Mouse (Mus musculus) CH12.LX (cell line): ENCODE data around the gene Nyap1. TPM values are rescaled to one million over a fixed set of nuclear protein-coding genes. Genes with fewer than 3 reads are reported as not detected.

Experiments
- DNase-seq: peaks from one replicate; pipeline ENCODE4 v3.0.0-alpha.2; 2013; ENCODE audit errors: extremely low read depth
- H3K27ac ChIP-seq: 2 replicates; pipeline ENCODE4 v1.5.1; 2012; ENCODE audit warnings: low read depth, mild to moderate bottlenecking, control low read depth, moderate library complexity; ENCODE audit not compliant: insufficient read depth
- H3K27me3 ChIP-seq: replicated peaks from 2 replicates; pipeline ENCODE3; 2012; ENCODE audit warnings: inconsistent platforms
- H3K36me3 ChIP-seq, 2 experiments: replicated peaks in 1 of 2; 2 replicates each; pipeline versions ENCODE3 to v1.6.1; 2012; ENCODE audit warnings: inconsistent platforms in 1 of 2, low read length in 1 of 2, mild to moderate bottlenecking in 1 of 2, mixed read lengths in 1 of 2, moderate library complexity in 1 of 2; ENCODE audit not compliant: control insufficient read depth in 1 of 2, insufficient read depth in 1 of 2
- H3K4me1 ChIP-seq, 2 experiments: 2 replicates each; pipeline ENCODE4 v1.6.1; 2012; ENCODE audit warnings: inconsistent platforms in 1 of 2, moderate library complexity in 1 of 2; ENCODE audit not compliant: insufficient read depth in 2 of 2, control insufficient read depth in 1 of 2
- H3K4me2 ChIP-seq: 2 replicates; pipeline ENCODE4 v1.6.1; 2012; ENCODE audit warnings: low read depth, mild to moderate bottlenecking, control low read depth; ENCODE audit not compliant: poor library complexity, insufficient read depth, severe bottlenecking
- H3K4me3 ChIP-seq, 3 experiments: fragments of 150-350 bp in 1 of 3; sonication (generic) in 1 of 3; replicated peaks in 1 of 3; 2 replicates each; pipeline versions ENCODE3 to v1.5.1; 2011 to 2012; ENCODE audit warnings: low read depth in 2 of 3, low read length in 2 of 3, mild to moderate bottlenecking in 2 of 3, moderate library complexity in 2 of 3, control low read depth in 1 of 3, improper control_type of control experiment in 1 of 3, inconsistent platforms in 1 of 3, mixed read lengths in 1 of 3; ENCODE audit not compliant: poor library complexity in 1 of 3
- H3K79me2 ChIP-seq: replicated peaks from 2 replicates; pipeline ENCODE4 v1.6.1; 2012; ENCODE audit warnings: mild to moderate bottlenecking, moderate library complexity; ENCODE audit not compliant: control insufficient read depth, poor library complexity, insufficient read depth, severe bottlenecking; ENCODE audit errors: extremely low read depth
- H3K9ac ChIP-seq: 2 replicates; pipeline ENCODE4 v1.6.1; 2012; ENCODE audit warnings: low read depth, mild to moderate bottlenecking, control low read depth, moderate library complexity; ENCODE audit not compliant: insufficient read depth
- H3K9me3 ChIP-seq: replicated peaks from 2 replicates; pipeline ENCODE3; 2012; ENCODE audit warnings: low read length, inconsistent platforms, mixed read lengths
- CHD2 ChIP-seq: IDR thresholded peaks from 2 replicates; pipeline ENCODE4 v1.6.1; 2011; ENCODE audit warnings: low read length, improper control_type of control experiment
- E2F4 ChIP-seq: IDR thresholded peaks from 2 replicates; pipeline ENCODE4 v1.6.1; 2011; ENCODE audit warnings: low read depth, low read length, improper control_type of control experiment; ENCODE audit not compliant: insufficient replicate concordance
- ELF1 ChIP-seq: IDR thresholded peaks from 2 replicates; pipeline ENCODE4 v1.6.1; 2014; ENCODE audit warnings: low read depth, mild to moderate bottlenecking, inconsistent platforms, low read length, improper control_type of control experiment
- GABPA ChIP-seq: IDR thresholded peaks from 2 replicates; pipeline ENCODE4 v1.6.1; 2012; ENCODE audit warnings: low read depth, low read length, improper control_type of control experiment, inconsistent platforms; ENCODE audit not compliant: insufficient replicate concordance
- HCFC1 ChIP-seq: IDR thresholded peaks from 2 replicates; pipeline ENCODE4 v1.6.1; 2012; ENCODE audit warnings: low read depth, mild to moderate bottlenecking, inconsistent platforms, low read length, improper control_type of control experiment
- IRF4 ChIP-seq: IDR thresholded peaks from 2 replicates; pipeline ENCODE4 v1.6.1; 2014; ENCODE audit warnings: low read depth, mild to moderate bottlenecking, inconsistent platforms, low read length, improper control_type of control experiment
- KAT2A ChIP-seq: IDR thresholded peaks from 2 replicates; pipeline ENCODE4 v1.6.1; 2012; ENCODE audit warnings: low read length, improper control_type of control experiment, inconsistent platforms; ENCODE audit not compliant: insufficient replicate concordance
- MAFK ChIP-seq: IDR thresholded peaks from 2 replicates; pipeline ENCODE4 v1.6.1; 2011; ENCODE audit warnings: low read length, improper control_type of control experiment; ENCODE audit not compliant: insufficient replicate concordance
- MAX ChIP-seq: IDR thresholded peaks from 2 replicates; pipeline ENCODE4 v1.6.1; 2011; ENCODE audit warnings: low read length, improper control_type of control experiment
- MEF2A ChIP-seq: IDR thresholded peaks from 2 replicates; pipeline ENCODE4 v1.6.1; 2014; ENCODE audit warnings: low read depth, mild to moderate bottlenecking, inconsistent platforms, low read length, improper control_type of control experiment, borderline replicate concordance
- MXI1 ChIP-seq: IDR thresholded peaks from 2 replicates; pipeline ENCODE4 v1.6.1; 2011; ENCODE audit warnings: mild to moderate bottlenecking, low read depth, low read length, improper control_type of control experiment
- POLR2A ChIP-seq: IDR thresholded peaks from 2 replicates; pipeline ENCODE4 v1.6.1; 2011; ENCODE audit warnings: low read depth, mild to moderate bottlenecking, improper control_type of control experiment, low read length
- POLR2AphosphoS2 ChIP-seq: IDR thresholded peaks from 2 replicates; pipeline ENCODE4 v1.6.1; 2011; ENCODE audit warnings: low read depth, low read length, improper control_type of control experiment
- RCOR1 ChIP-seq: conservative IDR thresholded peaks from 2 replicates; pipeline ENCODE4 v1.6.1; 2012; ENCODE audit warnings: low read depth, mild to moderate bottlenecking, inconsistent platforms, low read length, improper control_type of control experiment
- SMC3 ChIP-seq: IDR thresholded peaks from 2 replicates; pipeline ENCODE4 v1.6.1; 2011; ENCODE audit warnings: low read depth, low read length, improper control_type of control experiment
- TBP ChIP-seq: conservative IDR thresholded peaks from 2 replicates; pipeline ENCODE4 v1.6.1; 2011; ENCODE audit warnings: low read depth, low read length, improper control_type of control experiment
- TCF12 ChIP-seq: IDR thresholded peaks from 2 replicates; pipeline ENCODE4 v1.6.1; 2014; ENCODE audit warnings: low read depth, mild to moderate bottlenecking, inconsistent platforms, low read length, improper control_type of control experiment
- UBTF ChIP-seq: IDR thresholded peaks from 2 replicates; pipeline ENCODE4 v1.6.1; 2012; ENCODE audit warnings: low read depth, mild to moderate bottlenecking, inconsistent platforms, low read length, improper control_type of control experiment, moderate library complexity
- USF1 ChIP-seq: IDR thresholded peaks from 2 replicates; pipeline ENCODE4 v1.6.1; 2014; ENCODE audit warnings: low read depth, mild to moderate bottlenecking, inconsistent platforms, low read length, improper control_type of control experiment
- ZC3H11A ChIP-seq: IDR thresholded peaks from 2 replicates; pipeline ENCODE4 v1.6.1; 2012; ENCODE audit warnings: low read depth, mild to moderate bottlenecking, inconsistent platforms, low read length, improper control_type of control experiment
- ZKSCAN1 ChIP-seq: IDR thresholded peaks from 2 replicates; pipeline ENCODE4 v1.6.1; 2012; ENCODE audit warnings: low read depth, inconsistent platforms, low read length, improper control_type of control experiment, borderline replicate concordance
- ZMIZ1 ChIP-seq: IDR thresholded peaks from 2 replicates; pipeline ENCODE4 v1.6.1; 2012; ENCODE audit warnings: low read depth, mild to moderate bottlenecking, inconsistent platforms, low read length, improper control_type of control experiment
- dilution Hi-C: fragments of 300-500 bp; cut with MboI; formaldehyde crosslinking; loops from 2 replicates; pipeline ENCODE4 v1.14.3; 2020; ENCODE audit warnings: low sequenced_read_pairs; ENCODE audit not compliant: extremely low pct_unique_long_range_greater_than_20kb, extremely low pct_ligation_motif_present
- in situ Hi-C: fragments of 300-500 bp; cut with MboI; formaldehyde crosslinking; loops from 3 replicates; pipeline ENCODE4 v1.14.3; 2019; ENCODE audit warnings: low sequenced_read_pairs, low pct_ligation_motif_present, low pct_unique_long_range_greater_than_20kb, mixed read lengths
- polyA plus RNA-seq: library from polyadenylated mRNA; unstranded; fragments of >175 nt; gene quantifications from 2 replicates; pipeline ENCODE4 v1.2.1, GENCODE M21; 2012; ENCODE audit warnings: low read depth; ENCODE audit not compliant: insufficient read length
- total RNA-seq, 2 experiments: library from RNA; depleted of rRNA; stranded (reverse); fragments of 300-350 nt in 1 of 2; fragments of >200 nt in 1 of 2; gene quantifications; 2 replicates each; pipeline ENCODE4 v1.2.3; 2012 to 2014

The Nyap1 gene
- total and polyA plus RNA-seq, 3 experiments, result 0.28 to 1.4 (median 0.43) TPM

- in situ Hi-C loops (no loop called here), dilution Hi-C loops (no loop called here)
- Histone ChIP-seq H3K4me1 (peaks cover 0 to 39% of the 10 kb centered on the region in 2 experiments; a peak in 2 of 4 replicates), H3K27ac (no peak overlapping the region), H3K36me3 (no peaks in the 10 kb centered on the region), H3K9me3 (no peaks in the 10 kb centered on the region), H3K9ac (no peak overlapping the region), H3K4me3 (no peak overlapping the region), H3K79me2 (no peaks in the 10 kb centered on the region), H3K27me3 (no peaks in the 10 kb centered on the region), H3K4me2 (no peak overlapping the region)
- no peak for DNase-seq
- no peak for TF ChIP-seq MXI1
- no peak for TF ChIP-seq UBTF
- TF ChIP-seq KAT2A, result no peak
- no peak for TF ChIP-seq POLR2A
- no peak for TF ChIP-seq E2F4
- no peak for TF ChIP-seq TBP
- TF ChIP-seq POLR2AphosphoS2, result no peak
- TF ChIP-seq ZC3H11A, result no peak
- no peak for TF ChIP-seq MAFK
- TF ChIP-seq RCOR1, result no peak
- no peak for TF ChIP-seq IRF4
- TF ChIP-seq GABPA, result no peak
- TF ChIP-seq MAX, result no peak
- no peak for TF ChIP-seq SMC3
- TF ChIP-seq ELF1, result no peak
- TF ChIP-seq HCFC1, result no peak
- no peak for TF ChIP-seq TCF12
These were observed 28.0 kb downstream of the Nyap1 start for GRCm38 (mm10) chr5:137713454-137713853.

- in situ Hi-C loops, result no loop called here
- no peaks in the 10 kb centered on the region for H3K79me2 ChIP-seq
- peak overlapping the region; percentile 51; the same call in 1 of the 2 replicates for H3K27ac ChIP-seq
- H3K9ac ChIP-seq, result no peak overlapping the region
- H3K4me3 ChIP-seq, result no peak overlapping the region
- TF ChIP-seq CHD2, result no peak
- TF ChIP-seq MEF2A, result no peak
- TF ChIP-seq ZKSCAN1, result no peak
- TF ChIP-seq ZMIZ1, result no peak
- TF ChIP-seq USF1, result no peak
- TF ChIP-seq POLR2A, result no peak
- TF ChIP-seq TCF12, result peak; percentile 14; the same call in 1 of the 2 replicates
- TF ChIP-seq E2F4, result no peak
- TF ChIP-seq HCFC1, result no peak
- H3K9me3 ChIP-seq, result no peaks in the 10 kb centered on the region
- H3K4me2 ChIP-seq, result no peak overlapping the region
- H3K36me3 ChIP-seq, result no peaks in the 10 kb centered on the region
- peaks cover 6 to 42% of the 10 kb centered on the region in 2 experiments; a peak in 3 of 4 replicates for H3K4me1 ChIP-seq
- H3K27me3 ChIP-seq, result no peaks in the 10 kb centered on the region
- DNase-seq, result peak; percentile 33
- dilution Hi-C loops, result no loop called here
These were observed 34.3 kb downstream of the Nyap1 start for GRCm38 (mm10) chr5:137706913-137707633.
